In the genomic region with DNA sequence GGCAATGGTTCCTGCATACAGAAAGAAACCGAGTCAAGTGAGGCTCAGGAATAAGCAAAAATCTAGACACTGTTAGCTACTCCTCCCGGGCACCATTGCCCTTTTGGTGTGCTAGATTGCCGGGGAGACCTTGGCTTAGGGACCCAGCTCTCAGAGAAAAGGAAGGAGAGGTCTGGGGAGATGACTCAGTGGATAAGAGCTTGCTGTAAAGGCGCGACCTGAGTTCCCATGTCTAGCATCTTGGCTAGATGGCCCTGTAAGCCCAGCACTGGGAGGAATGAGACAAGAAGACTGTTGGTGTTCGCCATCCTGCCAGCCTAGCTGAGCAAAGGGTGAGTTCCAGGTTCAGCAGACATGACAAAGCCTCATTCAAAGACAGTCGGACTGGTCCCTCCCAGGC, we compare ENCODE assay signal across 22 mouse cellular contexts.
"Had no signal": no experiment of that assay in that cellular context is flagged by ENCODE, and none has a peak within 500 bp of the region (broad histone marks: within the 10 kb centered on the region; RNA-seq: fewer than 3 reads in every experiment).

No protein-coding gene starts in this region.

- H3K9me3 ChIP-seq: limb, embryonic 12.5 days; limb, embryonic 15.5 days; midbrain, embryonic 12.5 days; midbrain, embryonic 15.5 days; neural tube, embryonic 12.5 days; neural tube, embryonic 15.5 days; stomach, embryonic 15.5 days had no signal

- H3K27me3 ChIP-seq: midbrain, embryonic 15.5 days; neural tube, embryonic 12.5 days; neural tube, embryonic 15.5 days; stomach, embryonic 15.5 days had no signal

- H3K4me1 ChIP-seq: limb, embryonic 12.5 days; limb, embryonic 15.5 days; midbrain, embryonic 12.5 days; midbrain, embryonic 15.5 days; neural tube, embryonic 12.5 days; neural tube, embryonic 15.5 days; stomach, embryonic 15.5 days had no signal

- ATAC-seq: liver, postnatal 0 days; lung, postnatal 0 days; midbrain, embryonic 15.5 days had no signal

- H3K36me3 ChIP-seq: limb, embryonic 15.5 days; midbrain, embryonic 12.5 days; midbrain, embryonic 15.5 days; neural tube, embryonic 12.5 days; neural tube, embryonic 15.5 days; stomach, embryonic 15.5 days had no signal

- H3K4me2 ChIP-seq: limb, embryonic 12.5 days; limb, embryonic 15.5 days; liver, embryonic 11.5 days; lung, embryonic 14.5 days; midbrain, embryonic 12.5 days; midbrain, embryonic 15.5 days; neural tube, embryonic 12.5 days; neural tube, embryonic 15.5 days; stomach, embryonic 15.5 days had no signal

- H3K4me3 ChIP-seq: limb, embryonic 12.5 days; limb, embryonic 15.5 days; midbrain, embryonic 12.5 days; midbrain, embryonic 15.5 days; neural tube, embryonic 12.5 days; neural tube, embryonic 15.5 days; stomach, embryonic 15.5 days had no signal

- H3K27ac ChIP-seq: limb, embryonic 12.5 days; limb, embryonic 15.5 days; liver, embryonic 14.5 days; macrophage; midbrain, embryonic 12.5 days; midbrain, embryonic 15.5 days; neural tube, embryonic 12.5 days; neural tube, embryonic 15.5 days; stomach, embryonic 15.5 days had no signal

- DNase-seq: kidney, adult 9 months; kidney, postnatal 14 days; kidney, postnatal 4 days; left cerebral cortex, postnatal 4 days; liver, postnatal 0 days; lung, embryonic 14.5 days; right cerebral cortex, adult 18-20 months; right cerebral cortex, postnatal 14 days; right cerebral cortex, postnatal 4 days; thymus, adult 2 months; thymus, postnatal 25 days had no signal

- H3K9ac ChIP-seq: limb, embryonic 12.5 days; limb, embryonic 15.5 days; liver, embryonic 14.5 days; liver, postnatal 0 days; lung, embryonic 14.5 days; midbrain, embryonic 12.5 days; midbrain, embryonic 15.5 days; neural tube, embryonic 12.5 days; neural tube, embryonic 15.5 days; stomach, embryonic 15.5 days had no signal
